Mouse (Mus musculus) ovary, postnatal 36 days (tissue): Measurements from ENCODE around the gene Ciapin1.

Source experiments
- DNase-seq: peaks from one replicate; pipeline ENCODE4 v3.0.0; 2022; ENCODE audit warnings: low spot score, mixed read lengths

Gene Ciapin1

DNA sequence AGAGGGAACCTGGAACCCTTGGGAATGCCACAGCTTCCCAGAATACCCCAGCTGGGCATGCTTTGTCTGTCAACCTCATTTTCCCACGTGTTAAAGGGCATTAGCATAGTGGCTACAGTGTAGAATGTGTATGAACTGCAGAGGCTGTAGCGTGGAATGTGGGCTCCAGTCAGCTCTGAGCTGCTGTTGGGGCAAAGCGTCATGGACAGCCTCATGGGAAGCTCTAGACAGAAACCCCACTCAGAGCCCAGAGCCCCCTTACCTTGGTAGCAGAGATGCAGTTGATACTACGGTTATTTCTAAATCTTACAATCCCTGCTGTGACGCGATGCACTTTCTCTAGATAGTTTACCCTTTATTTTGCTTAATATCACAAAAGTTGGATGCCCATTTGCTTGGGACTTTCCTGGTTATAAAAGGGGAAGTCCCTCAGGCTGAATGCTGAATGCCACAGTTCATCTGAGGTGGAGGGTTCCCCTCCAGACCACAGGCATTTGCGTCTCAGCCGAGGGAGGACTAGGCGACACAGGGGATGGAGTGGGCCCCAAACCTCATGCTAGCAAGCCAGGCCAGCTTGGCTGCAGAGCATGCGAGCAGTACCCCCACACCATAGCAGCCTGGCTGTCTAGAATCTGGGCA, 59.1 kb downstream of the Ciapin1 start:
- no peak for DNase-seq

DNA sequence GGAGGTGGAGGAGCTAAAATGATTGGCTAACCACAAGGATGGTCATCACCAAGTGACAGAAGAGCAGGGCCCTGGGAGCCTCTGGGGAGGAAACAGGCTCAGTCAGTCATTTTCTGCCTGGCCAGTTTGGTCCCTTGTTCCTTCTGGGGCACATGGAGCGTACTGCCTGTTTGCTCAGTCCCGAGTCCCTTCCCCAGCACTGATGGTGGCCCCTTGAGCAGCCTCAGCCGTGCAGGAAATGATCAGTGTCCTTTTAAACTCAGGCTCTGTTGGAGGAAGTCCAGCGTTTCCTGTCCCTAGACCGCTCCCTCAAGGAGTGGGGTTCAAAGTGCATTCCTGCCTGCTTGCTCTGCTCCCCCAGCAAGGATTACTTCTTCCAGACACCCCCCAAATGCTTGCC, 59.7 kb downstream of the Ciapin1 start:
- no peak for DNase-seq

DNA sequence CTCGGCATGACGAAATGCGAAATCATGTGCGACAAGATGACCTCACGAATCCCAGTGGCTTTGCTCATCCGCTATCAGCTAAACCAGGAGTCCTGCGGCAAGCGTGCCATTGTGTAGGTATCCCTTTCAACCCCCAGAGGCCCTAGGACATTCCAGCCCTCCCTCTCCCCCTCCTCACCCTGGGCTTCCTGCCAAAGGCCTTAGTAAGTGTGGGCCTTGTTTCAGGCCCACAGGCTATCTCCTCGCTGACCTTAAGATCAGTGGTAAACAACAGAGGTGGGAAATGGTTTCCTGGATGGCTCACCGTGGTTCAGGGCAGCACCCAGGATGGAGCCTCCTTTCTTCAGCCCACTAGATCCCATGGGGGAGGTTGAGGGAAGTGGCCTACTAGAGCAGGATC, 60.1 kb downstream of the Ciapin1 start:
- no peak for DNase-seq

DNA sequence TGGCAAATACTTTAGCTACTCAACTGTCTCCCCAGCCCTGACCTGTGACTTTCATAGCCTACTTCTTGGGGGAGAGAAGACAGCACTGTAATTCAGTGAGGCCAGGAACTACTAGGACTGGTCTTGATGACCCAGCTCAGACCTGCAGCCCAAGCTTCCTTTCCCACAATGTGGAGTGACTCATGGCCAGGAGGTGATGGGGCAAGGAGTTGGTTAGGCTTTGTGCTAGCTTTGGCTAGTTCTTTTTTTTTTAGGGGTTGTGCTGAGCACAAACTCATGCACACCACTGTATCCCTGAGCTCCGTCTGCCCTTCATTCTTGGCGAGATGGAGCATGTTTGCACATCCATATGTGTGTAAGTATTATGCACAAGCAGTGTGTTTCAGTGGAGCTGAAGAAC, 61.8 kb downstream of the Ciapin1 start:
- no peak for DNase-seq

DNA sequence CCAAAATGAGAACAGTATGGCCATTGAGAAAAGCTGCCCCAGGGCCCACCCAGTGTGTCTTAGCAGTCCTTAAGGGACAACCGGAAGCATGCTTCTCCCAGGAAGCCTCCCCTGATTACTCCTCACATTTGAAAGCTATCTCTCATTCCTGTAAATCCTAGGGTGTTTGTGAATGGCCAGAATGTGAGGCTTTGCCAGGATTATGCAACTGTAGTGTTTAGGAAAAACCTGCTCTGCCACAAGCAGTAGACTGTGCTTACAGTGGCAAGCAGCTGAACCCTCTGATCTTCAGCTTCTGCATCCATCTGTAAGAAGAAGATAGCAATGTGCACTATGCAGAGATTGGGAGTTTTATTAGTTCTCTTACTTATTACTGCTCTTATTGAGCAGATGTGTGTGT, 63.6 kb downstream of the Ciapin1 start:
- DNase-seq = no peak

DNA sequence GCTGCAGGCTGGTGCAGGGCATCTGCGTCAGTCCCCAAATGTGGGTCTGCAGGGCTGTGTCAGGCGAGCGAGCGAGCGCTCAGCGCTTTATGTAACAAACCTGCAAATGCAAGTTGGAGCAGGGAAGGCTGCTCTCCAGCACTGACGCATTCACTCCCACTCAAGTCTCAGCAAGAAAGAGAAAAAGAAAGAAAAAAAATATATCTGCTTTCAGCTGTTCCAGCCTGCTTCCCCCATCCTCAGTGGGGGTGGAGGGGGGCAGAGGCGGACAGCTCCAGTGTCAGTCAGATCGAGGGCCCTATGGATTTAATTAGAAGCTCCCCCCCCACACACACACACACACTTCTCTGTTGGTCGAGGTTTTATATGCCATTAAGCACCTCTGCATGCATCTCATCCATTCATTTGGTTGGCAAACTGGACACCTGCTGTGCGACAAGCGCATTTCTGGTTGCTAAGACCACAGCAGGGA, 64.4 kb downstream of the Ciapin1 start:
- DNase-seq = no peak

DNA sequence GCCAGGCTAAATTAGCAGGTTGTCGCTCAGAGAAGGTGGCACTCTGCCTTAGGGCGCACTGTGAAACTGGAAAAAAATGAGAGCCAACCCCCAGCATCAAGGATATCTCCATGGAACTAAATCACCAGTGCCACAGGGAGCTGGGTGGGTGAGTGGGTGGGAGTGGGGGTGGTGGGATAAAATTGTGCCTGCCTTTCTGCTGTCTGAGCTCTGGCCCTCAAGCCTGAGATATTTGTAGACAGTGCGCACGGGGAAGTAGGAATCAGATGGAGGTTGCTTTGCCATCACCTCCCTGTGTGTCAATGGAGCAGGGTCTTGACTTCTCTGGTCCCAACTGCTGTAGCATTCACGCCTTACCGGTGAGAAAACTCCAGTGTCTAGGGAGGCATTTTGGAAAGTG, 65.1 kb downstream of the Ciapin1 start:
- no peak for DNase-seq

DNA sequence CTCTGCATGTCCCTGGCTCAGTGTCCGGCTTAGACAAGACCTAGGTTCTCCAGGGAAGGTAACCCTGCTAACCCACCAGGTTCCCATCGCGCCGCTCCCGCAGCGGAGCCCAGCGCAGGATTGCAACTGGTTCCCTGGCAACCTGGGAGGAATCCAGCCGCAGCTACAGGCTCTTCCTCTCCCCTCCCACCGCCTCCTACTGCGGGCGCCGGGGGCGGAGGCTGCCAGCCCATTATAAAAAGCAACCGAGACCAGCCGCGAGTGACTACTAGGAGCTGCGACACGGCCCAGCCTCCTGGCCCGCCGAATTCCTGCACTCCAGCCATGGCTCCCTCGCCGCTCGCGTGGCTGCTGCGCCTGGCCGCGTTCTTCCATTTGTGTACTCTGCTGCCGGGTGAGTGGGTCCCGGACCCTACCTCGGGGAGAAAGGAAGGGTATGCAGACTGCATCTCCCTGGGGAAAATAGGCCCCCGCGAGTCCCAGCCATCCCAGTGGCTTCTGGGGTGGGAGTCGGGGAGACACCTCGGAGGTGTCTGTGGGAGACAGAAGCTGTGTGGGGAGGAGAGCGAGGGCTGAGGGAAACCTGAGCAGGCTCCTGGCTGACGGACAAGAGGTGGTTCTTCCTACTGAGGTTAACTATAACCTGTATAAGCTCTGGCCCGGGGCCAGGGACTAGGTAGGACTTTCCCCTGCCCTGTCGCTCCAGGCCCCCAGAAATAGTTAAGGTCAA, 66.1 kb downstream of the Ciapin1 start, which contains the start of gene Cx3cl1:
Gene Cx3cl1, plus strand, starts transcription at position 69 of the 730 bp plus-strand sequence.
- DNase-seq = peak; percentile 86

DNA sequence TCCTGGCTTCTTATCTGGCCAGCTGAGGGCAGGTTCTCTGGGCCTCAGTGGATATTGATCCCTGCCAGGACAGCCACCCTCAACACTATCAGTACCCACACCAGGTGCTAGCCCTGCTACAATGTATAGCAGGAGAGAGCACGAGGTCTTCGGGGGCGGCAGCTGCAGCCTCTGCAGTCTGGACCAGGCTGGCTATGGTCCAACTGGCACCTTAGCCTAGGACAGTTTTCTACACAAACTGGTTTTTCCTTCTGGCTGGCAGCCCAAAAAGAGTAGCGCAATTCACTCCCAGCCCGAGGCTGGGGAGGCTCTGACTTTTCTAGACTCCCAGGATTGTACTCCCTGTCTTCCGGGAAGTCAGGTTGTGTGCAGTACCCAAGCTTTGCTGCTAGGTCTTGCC, 67.2 kb downstream of the Ciapin1 start:
- DNase-seq = peak; percentile 51
